Mouse (Mus musculus): ENCODE data around the gene Cracr2a.

DNA sequence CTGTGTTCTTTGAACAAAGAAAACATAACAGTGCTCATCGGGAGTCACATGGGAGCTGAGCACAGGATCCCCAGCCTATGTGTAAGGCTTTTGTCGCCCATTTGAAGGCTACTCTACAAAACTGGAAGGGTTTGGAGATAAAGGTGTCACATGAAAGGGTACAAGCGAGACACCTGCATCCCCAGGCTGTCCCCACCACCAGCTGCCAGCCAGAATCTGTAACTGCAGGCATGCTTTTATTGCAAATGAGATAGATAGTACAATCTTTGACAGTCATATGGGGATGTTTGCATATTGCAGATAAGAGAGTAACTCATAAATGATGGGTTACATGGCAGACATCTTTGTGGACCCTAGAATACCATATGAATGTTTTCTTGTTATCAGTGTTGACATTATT, 30.3 kb downstream of the Cracr2a start:
- no peak for TF ChIP-seq GATA1 (IDR thresholded peaks at IDR 0.05; ENCODE audit: low read length)
- TF ChIP-seq TAL1 (IDR thresholded peaks at IDR 0.05; ENCODE audit: low read length) = peak; percentile 25; the same call in 1 of the 3 replicates

Data from erythroblast, embryonic 14.5 days (primary cell).